Mouse (Mus musculus): ENCODE measurements around the gene Tshz2.

Gene Tshz2

GRCm38 (mm10) chr2:170003666-170004065 lies 370.9 kb downstream of the Tshz2 start:
- DNase-seq (ENCODE audit: extremely low spot score), result no peak

GRCm38 (mm10) chr2:170006829-170007228 lies 374.0 kb downstream of the Tshz2 start:
- no peak for DNase-seq (ENCODE audit: extremely low spot score)

GRCm38 (mm10) chr2:170007426-170007958 lies 374.7 kb downstream of the Tshz2 start:
- DNase-seq (ENCODE audit: extremely low spot score), result no peak

- no peak for DNase-seq (ENCODE audit: extremely low spot score)
These were observed 376.9 kb downstream of the Tshz2 start for GRCm38 (mm10) chr2:170009729-170010128.

GRCm38 (mm10) chr2:170011858-170012257 lies 379.0 kb downstream of the Tshz2 start:
- DNase-seq (ENCODE audit: extremely low spot score), result no peak

GRCm38 (mm10) chr2:170017302-170017701 lies 384.5 kb downstream of the Tshz2 start:
- no peak for DNase-seq (ENCODE audit: extremely low spot score)

- DNase-seq (ENCODE audit: extremely low spot score), result no peak
These were observed 385.1 kb downstream of the Tshz2 start for GRCm38 (mm10) chr2:170017926-170018325.

- DNase-seq (ENCODE audit: extremely low spot score), result no peak
These were observed 390.1 kb downstream of the Tshz2 start for GRCm38 (mm10) chr2:170022953-170023352.

GRCm38 (mm10) chr2:170023741-170024140 lies 390.9 kb downstream of the Tshz2 start:
- DNase-seq (ENCODE audit: extremely low spot score), result no peak

GRCm38 (mm10) chr2:170024939-170025338 lies 392.1 kb downstream of the Tshz2 start:
- no peak for DNase-seq (ENCODE audit: extremely low spot score)

- no peak for DNase-seq (ENCODE audit: extremely low spot score)
These were observed 393.1 kb downstream of the Tshz2 start for GRCm38 (mm10) chr2:170025896-170026295.

- DNase-seq (ENCODE audit: extremely low spot score), result no peak
These were observed 395.0 kb downstream of the Tshz2 start for GRCm38 (mm10) chr2:170027837-170028236.

- no peak for DNase-seq (ENCODE audit: extremely low spot score)
These were observed 395.9 kb downstream of the Tshz2 start for GRCm38 (mm10) chr2:170028488-170029303.

GRCm38 (mm10) chr2:170029304-170029856 lies 396.6 kb downstream of the Tshz2 start:
- no peak for DNase-seq (ENCODE audit: extremely low spot score)

GRCm38 (mm10) chr2:170031226-170031625 lies 398.4 kb downstream of the Tshz2 start:
- DNase-seq (ENCODE audit: extremely low spot score), result no peak

- no peak for DNase-seq (ENCODE audit: extremely low spot score)
These were observed 399.1 kb downstream of the Tshz2 start for GRCm38 (mm10) chr2:170031872-170032271.

GRCm38 (mm10) chr2:170033219-170033618 lies 400.4 kb downstream of the Tshz2 start:
- DNase-seq (ENCODE audit: extremely low spot score), result no peak

GRCm38 (mm10) chr2:170034794-170035193 lies 402.0 kb downstream of the Tshz2 start:
- no peak for DNase-seq (ENCODE audit: extremely low spot score)

- no peak for DNase-seq (ENCODE audit: extremely low spot score)
These were observed 404.0 kb downstream of the Tshz2 start for GRCm38 (mm10) chr2:170036791-170037241.

- no peak for DNase-seq (ENCODE audit: extremely low spot score)
These were observed 404.5 kb downstream of the Tshz2 start for GRCm38 (mm10) chr2:170037346-170037745.

- DNase-seq (ENCODE audit: extremely low spot score), result no peak
These were observed 407.0 kb downstream of the Tshz2 start for GRCm38 (mm10) chr2:170039772-170040171.

GRCm38 (mm10) chr2:170041101-170041500 lies 408.3 kb downstream of the Tshz2 start:
- DNase-seq (ENCODE audit: extremely low spot score), result no peak

Data from embryo, embryonic 9.5 days (tissue).